Mouse (Mus musculus) thymus, postnatal 0 days (tissue): Measurements from ENCODE around the gene Rab43. TPM values are rescaled to one million over a fixed set of nuclear protein-coding genes. Genes with fewer than 3 reads are reported as not detected.

Experiments used
- DNase-seq: peaks from one replicate; pipeline ENCODE4 v3.0.0-alpha.2; 2015; ENCODE audit warnings: low spot score
- polyA plus RNA-seq: library from polyadenylated mRNA; unstranded; fragments of >200 nt; fragmentation: Nextera tagmentation; extraction: Ambion mirVana; gene quantifications from 2 replicates; pipeline ENCODE4 v1.2.1, GENCODE M21; 2015

Rab43 gene
- polyA plus RNA-seq, 1 experiment from 2014 or later: 11.7 TPM

DNA sequence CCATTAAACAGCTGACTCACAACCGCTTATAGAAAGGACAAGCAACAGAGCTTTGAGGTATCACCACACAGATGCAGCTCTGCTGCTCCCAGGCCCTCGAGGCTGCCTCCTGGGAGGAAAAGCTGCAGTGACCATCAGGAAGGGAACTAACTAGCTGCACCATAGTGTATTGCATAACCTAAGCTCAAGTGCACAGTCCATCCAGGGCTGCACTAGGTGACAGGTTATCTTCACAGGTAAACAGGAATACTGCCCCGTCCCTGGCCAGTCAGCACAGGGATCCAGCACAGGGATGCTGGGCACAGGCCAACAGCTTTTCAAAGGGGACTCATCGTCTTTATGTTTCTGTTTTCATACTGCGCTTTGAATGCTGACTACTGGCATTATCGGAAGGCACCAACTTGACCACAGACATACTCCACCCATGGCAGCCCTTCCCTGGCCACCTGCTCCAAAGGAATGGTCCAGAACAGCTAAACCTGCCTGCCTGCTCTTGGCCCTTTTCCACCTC, 2.3 kb downstream of the Rab43 start:
- no peak for DNase-seq

DNA sequence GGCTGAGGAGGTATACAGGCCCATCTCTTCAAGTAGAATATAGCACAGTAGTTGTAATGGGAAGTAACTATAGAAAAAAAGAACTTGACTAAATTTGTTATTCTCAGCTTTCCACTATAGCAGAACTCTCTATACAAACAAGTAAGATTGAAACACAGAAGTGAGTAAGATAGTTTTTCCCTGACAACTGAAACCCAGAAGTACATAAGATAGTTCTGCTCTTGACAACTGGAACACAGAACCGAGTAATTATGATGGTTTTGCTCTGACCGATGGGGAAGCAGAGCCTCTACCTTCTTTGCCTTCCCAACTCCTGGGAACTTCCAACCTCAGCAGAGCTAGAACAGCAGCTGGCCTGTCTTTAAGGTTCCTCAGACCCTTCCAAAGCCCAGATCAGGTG, 2.8 kb downstream of the Rab43 start:
- DNase-seq: no peak

DNA sequence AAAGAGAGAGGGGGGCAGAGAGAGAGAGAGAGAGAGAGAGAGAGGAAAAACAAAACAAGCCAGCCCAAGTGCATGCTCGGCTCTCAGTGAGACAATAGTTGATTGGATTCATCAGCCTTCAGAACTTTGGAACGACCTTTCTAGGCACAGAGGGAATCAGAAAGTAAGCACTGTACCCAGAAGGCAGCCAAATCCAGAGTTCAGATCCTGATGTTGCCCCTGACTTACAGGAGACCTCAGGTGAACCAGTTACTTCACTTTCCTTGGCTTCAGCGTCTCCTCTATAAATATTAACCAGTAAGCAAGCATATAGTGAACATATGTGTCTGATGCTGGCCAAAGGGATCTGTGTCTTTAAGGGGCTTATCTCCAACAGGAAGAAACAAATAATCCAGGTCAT, 3.4 kb downstream of the Rab43 start:
- DNase-seq: no peak

DNA sequence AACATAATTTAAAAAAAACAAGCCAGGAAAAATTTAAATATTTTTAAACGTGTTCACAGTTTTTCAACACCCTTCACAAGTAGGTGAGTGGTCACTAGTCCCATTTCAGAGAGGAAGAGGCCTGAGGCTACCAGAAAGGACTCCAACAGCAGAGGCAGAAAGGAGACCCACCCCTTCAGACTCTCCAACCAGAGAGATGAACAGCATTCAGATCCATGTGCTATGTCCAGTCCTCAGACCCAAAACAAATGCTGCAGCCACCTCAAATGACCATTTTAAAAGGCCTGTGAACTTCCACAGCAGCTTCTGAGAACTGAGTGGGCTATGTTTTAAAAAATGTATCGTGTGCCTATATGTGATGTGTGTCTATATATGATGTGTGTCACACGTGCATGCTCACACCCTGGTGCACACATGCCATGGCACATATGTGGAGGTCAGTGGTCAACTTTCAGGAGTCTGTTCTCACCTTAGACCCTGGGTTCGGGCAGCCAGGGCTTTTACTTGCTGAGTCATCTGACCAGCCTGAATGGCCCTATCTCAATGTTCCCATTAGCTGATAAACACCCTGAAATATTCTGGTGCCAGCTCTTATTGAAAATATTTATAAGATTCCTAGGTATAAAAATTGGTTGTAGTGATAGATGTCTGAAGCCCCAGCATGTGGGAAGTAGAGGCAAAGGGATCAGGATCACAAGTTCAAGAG, 4.1 kb downstream of the Rab43 start:
- no peak for DNase-seq

DNA sequence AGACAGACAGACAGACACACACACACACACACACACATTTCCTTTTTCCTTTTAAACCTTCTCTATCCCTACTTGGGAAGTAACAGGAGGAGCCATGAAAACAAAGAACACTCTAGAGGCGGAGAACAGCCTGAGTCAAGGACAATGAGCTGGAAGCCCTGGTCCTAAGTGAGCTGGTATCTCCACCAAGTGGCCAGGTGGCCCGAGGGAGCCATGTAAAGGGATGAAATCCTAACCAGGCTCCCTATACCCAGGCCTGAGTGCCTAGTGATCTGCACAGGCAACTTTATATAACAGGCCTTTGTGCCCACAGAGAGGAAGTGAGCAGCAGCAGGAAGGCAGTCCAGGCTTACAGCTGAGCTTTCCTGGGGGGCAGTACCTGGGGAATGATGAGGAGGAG, 5.1 kb downstream of the Rab43 start:
- DNase-seq: no peak

DNA sequence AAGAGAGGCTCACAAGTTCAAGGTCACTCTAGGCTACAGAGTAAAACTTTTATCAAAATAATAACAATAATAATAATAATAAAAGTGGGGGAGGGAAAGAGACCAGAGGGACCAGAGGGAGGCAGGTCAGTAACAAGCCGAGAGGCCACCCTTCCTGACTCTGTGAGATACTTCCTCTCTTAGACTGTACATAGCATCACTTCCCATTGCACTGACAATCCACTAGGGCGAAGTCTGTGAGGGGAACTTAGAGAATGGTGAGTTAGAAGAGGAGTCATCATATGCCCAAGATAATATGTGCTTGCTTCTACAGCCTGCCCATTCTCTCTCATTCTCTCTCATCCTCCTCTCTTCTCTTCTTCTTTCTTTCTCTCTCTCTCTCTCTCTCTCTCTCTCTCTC, 5.9 kb downstream of the Rab43 start:
- DNase-seq: no peak

DNA sequence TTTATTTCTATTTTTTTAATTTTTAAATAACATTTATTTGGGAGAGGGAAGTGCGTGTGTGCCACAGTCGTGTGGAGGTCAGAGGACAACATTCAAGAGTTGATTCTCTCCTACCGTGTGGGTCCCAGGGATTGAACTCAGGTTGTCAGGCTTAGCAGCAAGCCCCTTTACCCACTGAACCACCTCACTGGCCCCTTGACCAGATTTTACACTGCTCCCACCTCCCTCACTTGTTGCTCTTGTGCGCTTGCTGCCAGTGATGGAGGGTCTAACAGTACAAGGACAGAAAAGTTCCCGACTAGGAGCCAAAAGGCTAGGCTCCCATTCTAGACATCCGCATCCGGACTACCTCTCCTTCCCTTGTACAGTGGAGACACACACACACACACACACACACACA, 6.5 kb downstream of the Rab43 start:
- DNase-seq: no peak

DNA sequence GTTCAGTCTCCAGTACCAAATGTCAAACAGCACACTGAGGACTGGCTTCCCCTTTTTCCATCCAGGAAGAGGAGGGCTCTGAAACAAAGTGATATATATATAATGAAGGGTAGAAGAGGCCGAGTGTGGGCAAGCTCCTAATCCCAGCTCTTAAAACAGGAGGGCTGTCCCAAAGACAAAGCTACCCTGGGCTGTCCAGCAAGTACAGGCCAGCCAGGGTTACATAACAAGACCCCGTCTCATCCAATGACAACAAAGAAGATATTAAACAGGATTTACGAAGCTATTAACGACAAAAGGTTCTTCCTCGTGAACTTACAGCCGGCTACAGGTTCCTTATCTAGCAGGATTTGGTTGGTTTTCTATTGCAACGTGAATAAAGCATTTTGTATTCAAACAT, 7.1 kb downstream of the Rab43 start:
- no peak for DNase-seq

DNA sequence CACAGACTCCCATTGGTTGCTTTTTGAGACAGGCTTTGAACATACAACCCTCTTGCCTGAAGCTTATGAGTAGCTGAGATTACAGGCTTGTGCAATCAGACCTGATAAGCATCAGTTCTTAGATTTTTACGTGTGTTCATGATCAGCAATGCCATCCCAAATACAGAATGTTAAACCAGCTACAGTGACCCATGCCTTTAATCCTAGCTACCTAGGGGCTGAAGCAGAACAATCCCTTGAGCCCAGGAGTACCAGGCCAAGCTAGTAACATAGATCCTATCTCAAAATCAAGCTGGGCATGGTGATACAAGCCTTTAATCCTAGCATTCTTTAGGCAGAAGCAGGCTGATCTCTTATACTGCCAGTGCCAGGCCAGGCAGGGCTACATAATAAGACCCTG, 7.9 kb downstream of the Rab43 start:
- DNase-seq: no peak

DNA sequence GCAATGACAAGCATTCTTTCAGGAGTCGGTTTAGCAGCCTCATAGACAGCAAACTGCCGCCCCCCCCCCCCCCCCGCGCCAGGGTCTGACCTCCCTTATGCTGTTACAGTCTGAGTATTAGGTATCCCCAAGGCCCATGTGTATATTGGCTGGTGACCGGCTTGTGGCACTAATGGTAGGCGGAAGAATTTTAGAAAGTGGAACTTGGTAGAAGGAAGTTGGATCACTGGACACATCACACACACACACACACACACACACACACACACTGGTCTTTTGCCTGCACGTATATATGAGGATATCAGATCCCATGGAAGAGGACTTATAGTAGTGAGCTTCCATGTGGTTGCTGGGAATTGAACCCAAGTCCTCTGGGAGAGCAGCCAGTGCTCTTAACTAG, 9.5 kb downstream of the Rab43 start:
- DNase-seq: no peak

DNA sequence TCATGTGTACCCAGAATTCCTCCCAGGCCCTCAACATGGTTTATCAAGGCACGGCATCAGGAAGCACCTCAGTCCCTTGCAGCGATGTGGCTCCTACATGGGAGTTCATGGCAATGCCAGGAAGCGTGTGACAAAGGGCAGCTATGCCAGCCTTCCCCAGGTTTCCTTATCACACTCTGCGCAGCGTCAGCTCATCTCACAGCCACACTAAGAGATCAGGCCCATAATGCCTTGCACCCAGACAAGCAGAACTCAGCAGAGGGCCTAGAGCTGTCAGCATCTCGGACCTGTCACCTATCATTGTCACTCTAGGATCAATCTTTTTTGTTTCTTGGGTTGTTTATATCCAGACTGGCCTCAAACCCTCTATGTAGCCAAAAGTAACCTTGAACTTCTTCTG, 12.4 kb downstream of the Rab43 start:
- DNase-seq: no peak

DNA sequence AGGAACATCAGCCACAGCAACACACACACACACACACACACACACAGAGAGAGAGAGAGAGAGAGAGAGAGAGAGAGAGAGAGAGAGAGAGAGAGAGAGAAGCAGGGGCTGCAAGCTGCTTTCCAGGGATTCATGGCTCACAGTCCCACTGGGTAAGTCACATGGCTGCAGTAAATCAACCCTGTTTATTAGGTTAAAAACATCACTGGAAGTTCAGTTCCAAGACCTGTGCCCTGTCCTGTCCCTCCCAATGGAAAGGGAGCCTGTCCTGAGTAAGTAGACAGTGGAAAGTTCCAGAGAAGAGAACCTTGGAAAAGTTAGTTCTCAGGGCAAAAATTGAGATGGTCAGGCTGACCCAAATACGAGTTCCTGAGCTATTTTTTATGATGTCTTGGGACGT, 14.6 kb downstream of the Rab43 start:
- no peak for DNase-seq

DNA sequence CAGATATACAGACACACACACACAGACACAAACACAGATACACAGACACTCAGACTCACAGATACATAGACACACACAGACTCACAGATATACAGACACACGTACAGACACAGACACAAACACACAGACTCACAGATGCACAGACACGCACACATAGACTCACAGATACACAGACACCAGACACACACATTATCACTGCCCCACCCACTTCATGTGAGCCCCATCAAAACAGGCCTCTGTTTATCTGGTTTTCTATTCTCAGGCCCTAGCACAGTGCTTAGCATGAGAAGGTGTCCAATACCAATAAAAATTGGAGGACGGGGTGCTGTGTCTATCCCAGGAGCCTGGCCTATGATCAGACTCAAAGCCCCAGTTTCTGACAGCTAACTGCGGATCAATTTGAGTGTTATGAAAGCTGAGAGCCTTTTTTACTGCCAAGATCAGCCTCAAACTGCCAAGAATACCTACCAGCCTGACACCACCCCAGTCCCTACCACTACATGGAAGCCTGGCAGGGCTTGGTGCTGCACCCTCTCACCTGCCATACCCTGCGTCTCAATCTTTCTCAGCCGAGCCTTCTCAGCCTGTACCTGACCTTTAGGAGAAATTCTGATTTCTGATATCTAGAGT, 15.6 kb downstream of the Rab43 start:
- DNase-seq: no peak

DNA sequence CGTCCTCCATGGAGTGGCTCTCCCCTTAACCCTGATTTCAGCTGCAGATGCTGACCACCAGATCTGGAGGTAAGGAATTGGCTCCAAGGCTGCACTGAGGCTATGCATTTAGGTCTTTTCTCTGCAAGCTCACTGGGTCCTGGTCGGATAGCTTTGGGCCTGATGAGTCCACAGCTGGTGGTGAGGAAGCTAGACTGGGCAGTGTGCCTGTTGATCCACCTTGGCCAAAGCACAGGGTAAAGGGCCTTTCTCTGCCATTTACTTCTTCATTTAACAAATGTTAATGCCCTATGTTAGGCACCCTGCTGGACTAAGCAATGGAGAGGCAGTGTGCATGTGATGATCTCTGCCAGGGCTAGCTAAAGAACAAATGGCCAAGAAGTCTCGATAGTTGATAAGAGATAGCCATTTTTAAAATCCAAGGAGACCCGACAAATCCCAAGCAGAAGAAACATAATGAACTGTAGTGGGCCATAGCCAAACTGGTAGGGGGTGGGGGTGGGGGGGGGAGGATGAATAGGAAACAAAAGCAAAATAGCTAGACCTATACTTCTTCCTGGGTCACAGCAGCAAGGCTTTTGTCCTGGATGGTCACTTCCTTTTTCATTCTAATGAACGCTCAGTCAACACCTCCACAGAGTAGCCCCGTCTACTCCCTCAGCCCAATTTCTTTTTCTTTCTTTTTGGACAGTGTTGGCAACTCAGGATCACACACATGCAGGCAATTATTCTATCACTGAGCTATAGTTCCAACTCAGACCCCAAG, 16.4 kb downstream of the Rab43 start:
- DNase-seq: no peak

DNA sequence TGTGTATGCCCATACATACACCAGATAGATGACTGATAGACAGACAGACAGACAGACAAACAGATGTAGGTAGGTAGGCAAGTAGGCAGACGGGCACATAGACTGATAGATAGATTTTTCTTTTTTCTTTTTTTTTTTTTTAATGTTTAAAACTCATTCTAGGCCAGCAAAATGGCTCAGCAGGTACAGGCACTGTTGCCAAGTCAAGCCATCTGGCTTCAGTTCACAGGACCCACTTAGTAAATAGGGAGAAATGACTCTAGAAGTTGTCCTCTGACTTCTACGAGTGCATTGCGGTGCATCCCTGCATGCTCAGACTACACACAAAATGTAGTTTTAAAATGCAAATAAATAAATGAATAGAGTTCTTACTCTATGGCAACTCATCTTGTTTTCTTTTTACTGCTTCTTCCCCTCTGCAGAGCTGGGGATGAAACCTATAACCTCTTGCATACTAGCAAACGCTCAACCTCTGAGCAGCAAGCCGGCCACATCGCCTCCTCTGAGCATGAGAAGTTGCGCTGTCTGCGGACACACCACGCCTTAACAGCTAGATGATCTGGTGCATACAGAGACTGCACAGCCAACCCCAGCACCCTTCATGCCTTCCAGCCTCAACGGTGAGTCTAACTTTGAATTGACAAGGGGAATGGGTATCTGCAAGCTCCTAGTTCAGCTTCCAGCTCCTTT, 18.0 kb downstream of the Rab43 start:
- no peak for DNase-seq

DNA sequence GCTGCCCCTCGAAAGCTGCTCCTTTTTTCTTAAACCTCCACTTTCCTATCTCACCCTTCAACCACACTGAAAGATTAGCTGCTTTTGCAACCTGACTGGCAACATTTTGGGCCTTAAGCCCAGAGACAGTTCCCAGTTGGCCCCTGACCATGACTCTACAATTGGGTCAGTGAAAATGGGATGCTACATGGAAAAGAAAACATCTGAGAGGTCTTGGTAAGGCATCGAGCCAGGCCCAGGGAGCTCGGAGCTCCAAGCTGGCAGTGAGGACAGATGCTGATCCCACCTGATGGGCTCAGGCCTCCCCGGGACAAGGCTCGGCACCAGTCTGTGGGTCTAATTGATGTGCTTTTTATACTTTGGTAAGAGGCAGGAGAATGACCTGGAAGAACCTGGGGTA, 20.1 kb downstream of the Rab43 start:
- no peak for DNase-seq

DNA sequence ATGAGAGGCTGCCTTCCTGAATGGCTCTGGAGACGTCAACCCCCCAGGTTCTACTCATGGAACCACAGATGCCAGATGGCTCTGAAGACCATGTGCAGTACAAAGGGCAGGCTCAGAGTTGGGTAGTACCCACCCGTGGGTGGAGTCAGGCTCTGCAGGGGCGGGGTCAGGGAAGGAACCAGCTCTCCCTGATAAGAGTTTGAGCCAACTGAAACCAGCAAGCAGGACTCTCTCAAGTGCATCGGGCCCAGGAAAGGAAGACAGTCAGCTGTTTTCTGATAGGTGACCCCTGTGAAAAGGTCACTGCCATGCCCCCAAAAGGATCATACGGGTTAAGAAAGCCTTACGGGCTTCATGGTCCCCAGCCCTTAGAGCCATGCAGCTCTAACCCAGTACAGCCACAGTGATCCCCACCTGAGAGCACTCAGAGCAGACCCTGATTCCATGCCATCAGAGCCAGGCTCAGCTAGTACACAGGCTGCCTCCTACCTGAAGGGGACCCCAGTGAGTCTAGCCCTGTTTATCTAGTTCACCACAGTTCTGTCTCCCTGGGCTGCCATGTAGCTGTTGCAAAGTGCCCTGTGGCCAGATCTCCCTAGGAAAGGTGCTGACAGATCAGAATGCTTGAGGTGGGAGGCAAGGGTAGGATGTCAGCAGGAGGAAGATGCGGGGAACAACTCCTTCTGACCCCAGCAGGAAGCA, 21.0 kb downstream of the Rab43 start:
- DNase-seq: peak; percentile 35

DNA sequence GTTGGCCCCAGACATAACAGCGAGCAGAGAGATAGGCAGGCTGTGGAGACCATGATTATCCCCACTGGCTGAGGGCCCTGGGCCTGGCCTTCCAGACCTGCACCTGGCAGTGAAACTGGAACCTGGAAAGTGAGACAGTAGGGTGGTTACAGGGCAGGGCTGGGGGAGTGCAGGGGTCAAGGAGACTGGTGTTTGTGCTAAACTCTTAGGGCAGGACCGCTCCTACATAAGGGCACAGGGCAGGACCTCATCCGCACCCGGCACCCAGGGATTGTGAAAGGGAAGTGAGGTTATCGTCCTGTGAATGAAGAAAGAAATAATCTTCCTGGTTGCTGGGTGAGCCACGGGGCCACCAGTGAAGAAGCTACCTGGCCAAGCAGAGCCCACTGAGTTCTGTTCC, 22.2 kb downstream of the Rab43 start:
- DNase-seq: no peak

DNA sequence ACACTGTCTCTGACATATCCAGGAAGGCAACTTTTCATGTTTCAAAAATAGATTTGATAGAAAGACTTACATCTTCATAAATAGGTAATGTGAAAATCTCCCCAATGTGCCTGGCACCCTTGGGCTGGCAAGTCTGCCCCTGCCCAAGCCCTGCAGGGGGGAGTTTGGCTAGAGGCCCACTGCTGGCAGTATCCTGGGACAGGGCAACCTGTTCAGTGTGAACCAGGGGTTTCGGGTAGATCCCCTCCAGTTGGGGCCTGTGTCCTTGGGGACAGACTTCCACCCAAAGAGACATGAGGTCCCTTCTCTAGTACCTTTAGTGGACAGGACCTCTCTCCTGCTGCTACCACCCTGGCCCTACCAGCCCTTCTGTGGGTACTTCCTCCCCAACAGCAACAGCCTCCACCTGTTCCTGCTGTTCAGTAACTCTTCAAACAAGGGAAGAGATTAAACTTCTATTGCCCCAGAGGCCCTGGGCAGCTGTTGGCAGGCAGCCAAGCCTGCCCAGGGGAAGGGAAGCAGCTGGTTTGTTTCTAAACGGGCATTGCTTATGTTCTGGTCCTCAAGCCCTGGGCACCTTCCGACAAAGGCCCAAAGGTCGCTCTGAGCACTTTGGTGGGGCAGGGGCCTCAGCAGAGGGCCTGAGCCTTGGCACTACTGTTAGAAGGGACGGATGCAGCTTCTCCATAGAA, 22.9 kb downstream of the Rab43 start:
- no peak for DNase-seq

DNA sequence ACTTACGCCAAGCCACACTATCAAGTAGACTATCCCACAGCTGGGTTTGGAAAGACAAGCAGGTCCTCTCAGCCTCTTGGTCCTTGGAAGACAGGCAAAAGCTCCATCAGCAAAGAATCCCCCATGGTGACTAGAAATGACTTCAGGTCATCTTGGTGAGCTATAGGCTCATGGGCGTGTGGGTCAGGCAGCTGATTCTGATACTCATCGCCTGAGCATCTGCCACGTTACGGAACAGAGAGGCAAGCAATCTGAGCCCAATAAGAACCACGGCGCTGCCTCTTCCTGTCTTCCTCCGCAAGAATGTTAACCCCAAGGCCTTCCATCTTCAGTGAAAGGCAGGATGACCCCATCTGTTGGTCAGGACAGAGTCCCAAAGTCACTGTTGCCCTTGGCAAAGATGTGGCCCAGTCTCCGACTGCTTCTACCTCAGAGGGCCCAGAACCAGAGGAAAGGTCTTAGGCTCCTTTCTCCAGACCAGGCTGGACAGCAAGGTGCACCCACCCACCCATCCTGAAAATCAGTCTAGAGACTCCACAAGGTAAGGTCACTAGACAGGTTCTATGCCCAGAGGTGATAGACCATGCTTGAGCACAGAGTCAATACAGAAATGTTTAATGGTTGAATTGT, 23.6 kb downstream of the Rab43 start:
- no peak for DNase-seq
